Mouse (Mus musculus) frontal cortex, adult 2 months (tissue): ENCODE measurements around the gene Fgfr2. TPM values are rescaled to one million over a fixed set of nuclear protein-coding genes. Genes with fewer than 3 reads are reported as not detected.

Source experiments
- DNase-seq, 2 experiments: peaks; one replicate each; pipeline ENCODE4 v3.0.0; 2022; ENCODE audit warnings: low spot score in 1 of 2; ENCODE audit errors: extremely low spot score in 1 of 2
- polyA plus RNA-seq: library from polyadenylated mRNA; depleted of rRNA; stranded (reverse); fragments of >200 nt; gene quantifications from 2 replicates; pipeline ENCODE4 v1.2.3, GENCODE M21; 2012

The Fgfr2 gene
- polyA plus RNA-seq, 1 experiment = 69.6 TPM

DNA sequence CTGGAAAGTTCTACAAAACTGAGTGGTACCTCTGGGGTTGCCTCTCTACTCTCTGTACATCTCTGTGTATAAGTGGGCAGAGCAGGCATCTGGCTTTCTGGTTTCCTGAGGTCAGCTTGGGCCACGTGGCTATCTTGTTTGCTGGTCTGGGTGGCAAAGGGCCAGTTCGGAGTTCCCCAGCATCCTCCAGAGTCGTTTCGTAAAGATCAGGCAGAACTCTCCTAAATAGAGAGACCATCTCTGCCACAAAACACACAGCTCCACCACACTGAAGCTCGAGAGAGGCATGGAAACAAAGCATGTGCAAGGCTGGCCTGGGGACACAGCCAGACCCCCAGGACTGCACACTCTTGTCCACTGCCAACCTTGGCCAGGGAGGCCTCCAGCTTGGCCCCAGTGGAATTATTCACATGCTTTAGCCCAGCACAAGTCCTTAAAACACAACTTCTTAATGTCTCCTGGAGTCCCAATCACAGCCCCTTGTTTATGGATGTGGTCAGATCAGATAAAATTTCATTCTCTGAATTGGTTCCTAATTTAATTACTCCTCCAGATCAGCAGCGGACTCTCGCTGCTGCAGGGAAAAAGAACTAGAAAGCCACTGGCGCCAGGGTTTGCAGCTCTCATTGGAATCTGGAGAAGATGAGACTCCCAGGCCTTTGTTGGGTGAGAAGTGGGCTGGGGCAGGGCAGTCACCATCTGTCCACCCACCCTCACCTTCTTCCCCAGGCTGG is 820.5 kb downstream of the Fgfr2 start:
- DNase-seq = no peak

GRCm38 (mm10) chr7:132299661-132300210 is 823.4 kb downstream of the Fgfr2 start:
- no peak for DNase-seq

- no peak for DNase-seq
Measured at GRCm38 (mm10) chr7:132298412-132298990, 824.6 kb downstream of the Fgfr2 start.

GRCm38 (mm10) chr7:132296661-132297443 is 826.3 kb downstream of the Fgfr2 start:
- no peak for DNase-seq

GRCm38 (mm10) chr7:132296132-132296531 is 827.0 kb downstream of the Fgfr2 start:
- no peak for DNase-seq

DNA sequence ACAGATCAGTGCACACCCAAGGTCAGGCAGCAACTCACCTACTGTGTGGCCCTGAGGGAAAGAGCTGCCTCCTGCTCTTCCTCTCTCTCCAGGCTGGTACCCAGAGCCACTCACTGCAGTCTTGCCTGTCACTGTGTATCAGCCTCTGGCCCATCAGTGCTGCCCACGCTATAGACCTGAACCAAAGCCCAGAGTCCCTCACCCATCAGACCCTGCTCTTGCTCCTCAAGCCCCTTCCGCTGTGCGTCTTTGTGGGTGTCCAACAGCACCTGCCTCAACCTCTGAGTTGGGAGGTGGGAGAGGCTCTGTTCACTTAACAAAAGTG is 835.8 kb downstream of the Fgfr2 start:
- no peak for DNase-seq

DNA sequence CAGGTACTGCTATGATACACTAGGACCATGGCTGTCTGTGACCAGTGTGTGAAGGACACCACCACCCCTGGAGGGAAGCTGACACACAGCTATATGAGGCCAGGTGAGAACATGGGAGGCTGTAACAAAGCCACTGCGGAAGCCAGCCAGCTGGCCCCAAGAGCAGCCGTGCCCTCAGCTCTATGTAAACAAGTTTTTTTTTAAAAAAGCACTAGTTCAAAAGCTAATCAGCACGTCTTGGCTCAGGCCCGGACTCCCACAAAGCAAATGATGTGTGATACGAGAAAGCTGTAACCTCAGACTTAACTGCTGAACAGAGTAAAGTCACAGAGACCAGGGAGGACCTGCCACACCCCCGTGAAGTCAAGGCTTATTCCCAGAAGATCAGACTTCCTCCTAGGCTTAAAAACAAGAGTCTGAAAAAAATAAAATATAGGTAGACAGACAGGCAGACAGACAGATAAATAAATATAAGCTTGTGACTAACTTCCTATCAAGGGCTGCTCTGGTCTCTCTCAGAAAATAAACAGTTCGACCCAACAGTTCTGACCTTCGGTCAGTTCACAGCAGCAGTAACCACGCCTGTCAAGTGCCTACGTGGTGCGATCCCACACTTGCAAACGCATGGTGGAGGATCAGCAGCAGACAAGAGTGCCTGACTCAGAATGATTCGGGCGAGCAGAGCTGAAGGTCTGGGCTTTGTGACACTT is 836.4 kb downstream of the Fgfr2 start:
- DNase-seq = no peak

- peak; percentile 46 to 52 for DNase-seq
Measured at GRCm38 (mm10) chr7:132284795-132285194, 838.4 kb downstream of the Fgfr2 start.

GRCm38 (mm10) chr7:132284048-132284737 is 839.0 kb downstream of the Fgfr2 start:
- DNase-seq = no peak

GRCm38 (mm10) chr7:132282576-132282975 is 840.6 kb downstream of the Fgfr2 start:
- no peak for DNase-seq

- no peak for DNase-seq
Measured at GRCm38 (mm10) chr7:132282161-132282560, 841.0 kb downstream of the Fgfr2 start.

DNA sequence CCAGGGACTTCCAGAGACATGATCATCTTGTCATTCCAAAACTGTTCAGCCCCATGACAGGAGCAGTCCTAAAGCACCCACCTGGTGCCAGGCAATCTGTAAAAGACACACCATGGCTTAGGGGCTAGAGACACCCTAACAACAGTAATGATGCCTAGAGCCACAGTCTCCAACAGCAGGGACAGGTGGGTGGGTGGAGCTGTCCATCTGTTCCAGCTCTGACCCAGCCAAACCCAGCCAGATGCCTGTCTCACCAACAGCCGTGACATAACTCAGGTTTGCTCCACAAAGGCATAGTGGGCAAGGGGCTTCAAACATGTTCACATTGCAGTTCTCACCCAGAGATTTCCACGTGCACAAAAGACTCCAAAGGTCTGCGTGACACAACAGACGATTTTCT is 841.4 kb downstream of the Fgfr2 start:
- no peak for DNase-seq

DNA sequence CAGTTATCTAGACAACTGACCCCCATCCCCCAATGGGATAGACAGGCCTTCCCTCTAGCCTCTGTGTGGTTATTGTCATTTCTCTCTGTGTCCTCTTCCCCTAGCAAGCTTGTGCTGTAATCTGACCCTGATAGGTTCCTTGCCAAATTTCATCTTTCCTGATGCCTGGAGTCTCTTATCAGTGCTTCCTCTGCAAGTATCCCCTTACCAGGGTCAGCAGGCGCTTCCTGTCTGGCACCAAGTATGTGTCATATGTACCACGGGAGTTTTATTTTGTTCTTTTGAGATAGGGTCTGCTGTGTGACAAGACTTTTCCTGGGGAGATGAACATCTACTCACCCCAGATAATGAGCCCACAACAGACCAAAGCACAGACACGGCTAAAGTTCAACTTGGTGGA is 844.5 kb downstream of the Fgfr2 start:
- no peak for DNase-seq

- no peak for DNase-seq
Measured at GRCm38 (mm10) chr7:132276287-132276686, 846.9 kb downstream of the Fgfr2 start.

DNA sequence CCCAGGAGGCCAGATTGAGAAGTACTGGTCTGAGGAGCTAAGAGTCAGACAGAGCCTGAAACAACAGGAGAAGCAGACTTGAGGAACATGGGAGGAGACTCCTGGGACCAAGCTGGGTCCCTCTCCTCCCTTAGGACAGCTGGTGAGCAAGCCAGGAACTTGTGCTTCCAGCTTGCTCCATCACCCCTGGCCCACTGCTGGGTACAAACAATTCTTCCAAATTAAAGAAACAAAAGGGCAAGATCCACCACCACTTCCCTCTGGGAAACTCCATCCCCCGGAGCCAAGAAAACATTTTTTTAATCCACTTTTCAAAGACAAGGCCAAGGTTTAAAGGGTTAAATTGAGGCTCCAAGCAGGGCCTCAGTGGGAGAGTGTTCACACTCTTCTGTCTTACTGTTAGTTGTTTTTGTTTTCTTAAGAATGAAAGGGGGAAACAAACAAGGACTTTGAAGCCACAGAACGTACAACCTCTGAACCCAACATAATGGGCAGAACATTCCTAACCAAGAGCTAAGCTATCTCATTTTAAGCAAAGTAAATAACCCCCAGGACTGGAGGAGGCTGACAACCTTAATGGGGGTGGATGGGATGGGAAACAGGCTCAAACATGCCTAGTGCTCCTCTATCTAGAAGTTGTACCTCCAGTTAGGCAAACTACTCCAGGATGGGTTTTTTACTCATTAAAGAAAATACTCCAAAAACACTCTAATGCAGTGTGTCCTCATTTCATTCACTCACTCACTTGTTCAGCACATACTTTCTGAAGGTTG is 849.2 kb downstream of the Fgfr2 start:
- DNase-seq = no peak

DNA sequence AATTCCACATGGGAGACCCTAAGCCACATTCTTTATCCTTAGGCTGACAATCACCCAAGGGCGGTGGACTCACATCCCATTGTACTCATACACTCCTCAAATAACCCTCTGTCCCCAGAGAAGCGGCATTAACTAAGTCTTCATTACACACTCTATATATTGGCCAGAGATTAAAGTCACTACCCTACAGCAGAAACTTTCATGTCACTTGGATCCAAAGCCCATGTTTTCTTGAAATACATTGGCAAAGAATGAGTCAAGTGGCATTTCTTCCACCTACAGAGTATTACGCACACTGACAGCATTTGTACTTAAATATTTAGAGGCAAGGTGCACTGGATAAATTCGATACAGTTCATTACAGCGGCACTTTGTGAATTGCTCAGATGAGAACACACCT is 850.2 kb downstream of the Fgfr2 start:
- DNase-seq = no peak

DNA sequence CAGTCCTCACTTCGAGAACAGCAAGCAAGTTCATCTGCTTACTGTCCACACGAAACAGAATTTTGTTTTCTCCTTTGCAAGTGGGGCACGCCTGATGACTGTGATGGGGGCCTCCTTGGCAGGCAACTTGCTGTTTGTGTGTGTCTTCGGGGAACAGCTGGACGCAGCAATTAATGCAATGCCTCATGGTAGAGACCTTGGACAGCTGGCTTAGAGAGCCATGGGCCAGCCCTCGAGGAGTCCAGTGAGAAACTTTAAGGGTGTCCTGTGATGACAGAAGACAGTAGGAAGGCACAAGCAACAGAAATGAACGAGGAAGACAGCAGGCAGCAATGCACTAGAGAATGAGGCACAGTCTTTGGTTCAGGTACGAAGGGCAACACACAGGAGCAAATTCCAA is 852.8 kb downstream of the Fgfr2 start:
- no peak for DNase-seq

- DNase-seq = no peak
Measured at GRCm38 (mm10) chr7:132269661-132270060, 853.5 kb downstream of the Fgfr2 start.

- DNase-seq = no peak
Measured at GRCm38 (mm10) chr7:132267721-132268498, 855.2 kb downstream of the Fgfr2 start.
